Mouse (Mus musculus) embryonic stem cell, embryonic (primary cell): ENCODE results near the gene Rin2.

Source experiments
- CTCF ChIA-PET, 4 experiments: fragments of 300-600 bp in 2 of 4; fragments of 350-600 bp in 2 of 4; sonication (Branson Sonifier 250); formaldehyde crosslinking; loops; one replicate each; lab custom pipeline; 2022; ENCODE audit warnings: inconsistent platforms in 2 of 4; lab: Charles Lee
- POLR2A ChIA-PET, 4 experiments: fragments of 300-600 bp in 2 of 4; fragments of 350-600 bp in 2 of 4; sonication (Branson Sonifier 250); formaldehyde crosslinking; loops; one replicate each; lab custom pipeline; 2022; ENCODE audit warnings: antibody characterized with exemption in 4 of 4, inconsistent platforms in 1 of 4; lab: Charles Lee

The Rin2 gene

GRCm38 (mm10) chr2:145920941-145921650, 246.1 kb downstream of the Rin2 start:
- CTCF ChIA-PET = interaction anchor here in 3 of 4 experiments (0.5 to 2.1 kb wide), 7 partner anchors 11 to 692 kb away, joined by 3 to 7 read pairs (median 4); no protein-coding TSS in a partner anchor
- POLR2A ChIA-PET = interaction anchor here (0.7 to 3.8 kb wide), 10 partner anchors 8 to 1533 kb away, joined by 3 to 20 read pairs (median 3); partner anchors contain the start of genes Cfap61 (in 1 of the 4) and Rin2 (in 1 of the 4)

GRCm38 (mm10) chr2:145934339-145935231, 259.6 kb downstream of the Rin2 start, which contains the start of the genes Cfap61 and Crnkl1:
Gene Cfap61, plus strand, starts transcription at chr2:145934784.
Gene Crnkl1, minus strand, starts transcription at chr2:145935014.
- ChIA-PET POLR2A (interaction anchor here in 3 of 4 experiments (0.6 to 1.2 kb wide), 6 partner anchors 8 to 75 kb away, joined by 3 to 8 read pairs (median 3); no protein-coding TSS in a partner anchor), CTCF (interaction anchor here in 1 of 4 experiments (0.6 kb wide), 1 partner anchor 75 kb away, joined by 4 read pairs; no protein-coding TSS in a partner anchor)

- CTCF ChIA-PET = no interaction called here
Measured at GRCm38 (mm10) chr2:145936975-145937374, 262.0 kb downstream of the Rin2 start.

More at GRCm38 (mm10) chr2:145936975-145937374, 262.0 kb downstream of the Rin2 start:
- POLR2A ChIA-PET = interaction anchor here in 1 of 4 experiments (1.1 kb wide), 1 partner anchor 26 kb away, joined by 4 read pairs; no protein-coding TSS in a partner anchor
